23 mouse cellular contexts compared by ENCODE assay signal in the genomic region with DNA sequence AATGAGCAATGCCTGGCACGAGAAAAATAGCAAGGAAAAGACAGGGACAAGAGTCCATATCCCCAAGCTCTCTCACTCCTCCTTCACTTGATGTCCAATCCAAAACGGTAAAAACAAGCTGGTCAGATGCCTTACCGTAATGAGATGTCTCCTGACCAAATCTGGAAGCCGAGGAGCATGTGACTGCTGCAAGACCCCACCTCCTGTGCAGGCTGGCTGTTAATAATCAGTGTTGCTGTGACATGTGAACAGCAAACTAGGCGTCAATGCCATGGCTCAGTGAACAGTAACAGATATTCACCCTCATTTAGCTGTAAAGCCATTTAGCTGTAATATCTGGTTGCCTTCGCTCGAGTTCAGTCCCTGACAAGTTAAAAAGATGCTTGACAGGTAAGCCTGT.
A peak's percentile ranks its signal among the peaks of the same experiment; 100 is the strongest.
DNase-seq lines count a peak whose midpoint lies in the region; ATAC-seq and TF ChIP-seq lines count a peak whose summit lies in the region.
"Had no signal": no experiment of that assay in that cellular context is flagged by ENCODE, and none has a peak within 500 bp of the region (broad histone marks: within the 10 kb centered on the region; RNA-seq: fewer than 3 reads in every experiment).

No protein-coding gene starts in this region.

- H3K27me3 ChIP-seq in kidney, embryonic 14.5 days (ENCODE audit: control insufficient read depth, insufficient read depth, low read length), result no peaks in the 10 kb centered on the region
- no peaks in the 10 kb centered on the region for H3K27me3 ChIP-seq in kidney, embryonic 16.5 days (ENCODE audit: insufficient read depth, low read length)
- no peaks in the 10 kb centered on the region for H3K27me3 ChIP-seq in midbrain, postnatal 0 days (ENCODE audit: insufficient read depth, low read length)
- no peaks in the 10 kb centered on the region for H3K27me3 ChIP-seq in forebrain, embryonic 15.5 days
- H3K27me3 ChIP-seq: limb, embryonic 15.5 days; lung, embryonic 15.5 days; neural tube, embryonic 12.5 days had no signal

- peak; percentile 22 for DNase-seq in kidney, adult 11 months
- DNase-seq in brain, embryonic 14.5 days (ENCODE audit: low read depth), result peak; percentile 49
- no peak for DNase-seq in midbrain, postnatal 0 days (ENCODE audit: low spot score)
- DNase-seq in cerebellum, postnatal 14 days, result no peak
- DNase-seq in embryo, embryonic 10 days (ENCODE audit: low spot score), result no peak
- DNase-seq: adrenal gland, adult 8-10 months; cerebellum, adult 9-10 months; forebrain, postnatal 0 days; gastrocnemius, postnatal 14 days; heart, adult 2 months; left cerebral cortex, postnatal 4 days; lung, postnatal 4 days; thymus, postnatal 14 days had no signal

- no peaks in the 10 kb centered on the region for H3K36me3 ChIP-seq in kidney, embryonic 14.5 days (ENCODE audit: control insufficient read depth, insufficient read depth, low read length)
- H3K36me3 ChIP-seq in kidney, embryonic 16.5 days (ENCODE audit: insufficient read depth, low read length), result no peaks in the 10 kb centered on the region
- H3K36me3 ChIP-seq in midbrain, postnatal 0 days (ENCODE audit: insufficient read depth, low read length), result no peaks in the 10 kb centered on the region
- no peaks in the 10 kb centered on the region for H3K36me3 ChIP-seq in forebrain, embryonic 15.5 days
- H3K36me3 ChIP-seq: forebrain, embryonic 10.5 days; limb, embryonic 15.5 days; lung, embryonic 15.5 days; neural tube, embryonic 12.5 days had no signal

- no peak for TF ChIP-seq CTCF in brain, embryonic 14.5 days (IDR thresholded peaks at IDR 0.05; ENCODE audit: borderline replicate concordance, extremely low read depth, insufficient read depth, insufficient read length)
- no peak for TF ChIP-seq CTCF in midbrain, postnatal 0 days (IDR thresholded peaks at IDR 0.05)

- no peak overlapping the region for H3K4me2 ChIP-seq in kidney, embryonic 14.5 days (replicated peaks; ENCODE audit: low read depth, low read length)
- H3K4me2 ChIP-seq in kidney, embryonic 16.5 days (replicated peaks; ENCODE audit: low read depth, low read length), result no peak overlapping the region
- H3K4me2 ChIP-seq in midbrain, postnatal 0 days (ENCODE audit: low read depth, low read length, poor library complexity, severe bottlenecking), result no peak overlapping the region
- H3K4me2 ChIP-seq in forebrain, embryonic 15.5 days (replicated peaks), result no peak overlapping the region
- H3K4me2 ChIP-seq: hindbrain, embryonic 14.5 days; limb, embryonic 15.5 days; lung, embryonic 15.5 days; neural tube, embryonic 12.5 days had no signal

- H3K4me3 ChIP-seq in kidney, embryonic 14.5 days (ENCODE audit: low read length), result no peak overlapping the region
- no peak overlapping the region for H3K4me3 ChIP-seq in kidney, embryonic 16.5 days (ENCODE audit: low read length)
- no peak overlapping the region for H3K4me3 ChIP-seq in midbrain, postnatal 0 days (ENCODE audit: low read depth, low read length)
- no peak overlapping the region for H3K4me3 ChIP-seq in forebrain, embryonic 15.5 days
- H3K4me3 ChIP-seq: forebrain, embryonic 10.5 days; heart, adult 2 months; limb, embryonic 15.5 days; lung, embryonic 15.5 days; neural tube, embryonic 12.5 days had no signal

- ATAC-seq in kidney, embryonic 14.5 days (ENCODE audit: low FRiP score, low TSS enrichment), result no peak
- ATAC-seq in kidney, embryonic 16.5 days (ENCODE audit: low FRiP score, low TSS enrichment), result 0 out of 2 replicates have a peak, but pooled peaks have one; percentile 54
- ATAC-seq in midbrain, postnatal 0 days (ENCODE audit: low FRiP score), result no peak
- no peak for ATAC-seq in forebrain, embryonic 15.5 days (replicated peaks)
- ATAC-seq: forebrain, postnatal 0 days; inflammation-experienced regulatory T-cells, adult 6 months had no signal

- H3K9me3 ChIP-seq in kidney, embryonic 14.5 days (ENCODE audit: control insufficient read depth, low read length), result no peaks in the 10 kb centered on the region
- H3K9me3 ChIP-seq in kidney, embryonic 16.5 days (ENCODE audit: low read length), result no peaks in the 10 kb centered on the region
- H3K9me3 ChIP-seq in midbrain, postnatal 0 days (ENCODE audit: low read length), result no peaks in the 10 kb centered on the region
- no peaks in the 10 kb centered on the region for H3K9me3 ChIP-seq in forebrain, embryonic 15.5 days
- H3K9me3 ChIP-seq: forebrain, embryonic 10.5 days; limb, embryonic 15.5 days; lung, embryonic 15.5 days; neural tube, embryonic 12.5 days had no signal

- H3K4me1 ChIP-seq in kidney, embryonic 14.5 days (ENCODE audit: control insufficient read depth, insufficient read depth, low read length), result no peaks in the 10 kb centered on the region
- no peaks in the 10 kb centered on the region for H3K4me1 ChIP-seq in kidney, embryonic 16.5 days (ENCODE audit: insufficient read depth, low read length)
- H3K4me1 ChIP-seq in midbrain, postnatal 0 days (ENCODE audit: insufficient read depth, low read length), result peaks cover 3% of the 10 kb centered on the region; the same call in 1 of the 2 replicates
- H3K4me1 ChIP-seq in forebrain, embryonic 15.5 days, result no peaks in the 10 kb centered on the region
- H3K4me1 ChIP-seq: forebrain, embryonic 10.5 days; limb, embryonic 15.5 days; lung, embryonic 15.5 days; neural tube, embryonic 12.5 days had no signal

- H3K27ac ChIP-seq in kidney, embryonic 14.5 days (ENCODE audit: low read depth, low read length), result no peak overlapping the region
- no peak overlapping the region for H3K27ac ChIP-seq in kidney, embryonic 16.5 days (ENCODE audit: low read length)
- H3K27ac ChIP-seq in midbrain, postnatal 0 days (ENCODE audit: low read depth, low read length), result peak overlapping the region; percentile 34; the same call in 1 of the 2 replicates
- H3K27ac ChIP-seq in forebrain, embryonic 15.5 days (replicated peaks), result no peak overlapping the region
- H3K27ac ChIP-seq: forebrain, embryonic 10.5 days; heart, adult 2 months; hindbrain, embryonic 14.5 days; limb, embryonic 15.5 days; liver, embryonic 14.5 days; lung, embryonic 15.5 days; neural tube, embryonic 12.5 days had no signal

- H3K9ac ChIP-seq in kidney, embryonic 14.5 days (ENCODE audit: low read depth, low read length), result no peak overlapping the region
- no peak overlapping the region for H3K9ac ChIP-seq in kidney, embryonic 16.5 days (replicated peaks; ENCODE audit: low read length)
- no peak overlapping the region for H3K9ac ChIP-seq in midbrain, postnatal 0 days (replicated peaks; ENCODE audit: low read length, poor library complexity, severe bottlenecking)
- no peak overlapping the region for H3K9ac ChIP-seq in forebrain, embryonic 15.5 days (replicated peaks)
- H3K9ac ChIP-seq: forebrain, postnatal 0 days; hindbrain, embryonic 14.5 days; limb, embryonic 15.5 days; liver, embryonic 14.5 days; lung, embryonic 15.5 days; neural tube, embryonic 12.5 days had no signal

- no peak for TF ChIP-seq POLR2A in brain, embryonic 14.5 days (IDR thresholded peaks at IDR 0.05; ENCODE audit: borderline replicate concordance, extremely low read depth, insufficient read depth, insufficient read length, poor library complexity, severe bottlenecking)

- 50% methylated on average over 7 of the region's 7 CpGs for WGBS in kidney, embryonic 14.5 days
- 50% methylated on average over 7 of the region's 7 CpGs for WGBS in kidney, embryonic 16.5 days
- WGBS in midbrain, postnatal 0 days, result 50% methylated on average over 7 of the region's 7 CpGs
- 61% methylated on average over 7 of the region's 7 CpGs for WGBS in forebrain, embryonic 15.5 days

Comparison
In these comparisons a context has a peak if more than half of its experiments do, and no peak if none do; other contexts are left out.
1. DNase-seq: peak in kidney, adult 11 months (single experiment) and brain, embryonic 14.5 days (single experiment); none in midbrain, postnatal 0 days (single experiment), cerebellum, postnatal 14 days (0 of 2) and embryo, embryonic 10 days (single experiment).